Mouse (Mus musculus) embryonic fibroblast, embryonic 13.5 days (primary cell): ENCODE data around the gene Lhx4. TPM values are rescaled to one million over a fixed set of nuclear protein-coding genes. Genes with fewer than 3 reads are reported as not detected.
A peak's percentile ranks its signal among the peaks of the same experiment; 100 is the strongest.

Experiments used
- H3K27ac ChIP-seq: 2 replicates; pipeline ENCODE4 v1.5.1; 2012; ENCODE audit warnings: low read length, control low read depth, inconsistent platforms; ENCODE audit not compliant: insufficient read depth
- H3K4me1 ChIP-seq: 2 replicates; pipeline ENCODE4 v1.6.1; 2011; ENCODE audit warnings: low read length; ENCODE audit not compliant: control insufficient read depth, insufficient read depth
- H3K4me3 ChIP-seq: 2 replicates; pipeline ENCODE4 v1.5.1; 2011; ENCODE audit warnings: mild to moderate bottlenecking, control low read depth, low read length; ENCODE audit not compliant: insufficient read depth
- CTCF ChIP-seq: IDR thresholded peaks from 2 replicates; pipeline ENCODE4 v1.5.1; 2011; ENCODE audit warnings: mild to moderate bottlenecking, control low read depth, low read length, moderate library complexity, borderline replicate concordance; ENCODE audit not compliant: insufficient read depth
- POLR2A ChIP-seq: IDR thresholded peaks from 2 replicates; pipeline ENCODE4 v1.6.1; 2011; ENCODE audit warnings: low read depth, mild to moderate bottlenecking, control low read depth, low read length, moderate library complexity
- polyA plus RNA-seq: library from polyadenylated mRNA; stranded (reverse); fragments of >200 nt; gene quantifications from 2 replicates; pipeline ENCODE4 v1.2.4, GENCODE M21; 2011; ENCODE audit warnings: low read depth; ENCODE audit not compliant: missing spikeins, insufficient read length

Gene Lhx4
- polyA plus RNA-seq, 1 experiment = not detected

DNA sequence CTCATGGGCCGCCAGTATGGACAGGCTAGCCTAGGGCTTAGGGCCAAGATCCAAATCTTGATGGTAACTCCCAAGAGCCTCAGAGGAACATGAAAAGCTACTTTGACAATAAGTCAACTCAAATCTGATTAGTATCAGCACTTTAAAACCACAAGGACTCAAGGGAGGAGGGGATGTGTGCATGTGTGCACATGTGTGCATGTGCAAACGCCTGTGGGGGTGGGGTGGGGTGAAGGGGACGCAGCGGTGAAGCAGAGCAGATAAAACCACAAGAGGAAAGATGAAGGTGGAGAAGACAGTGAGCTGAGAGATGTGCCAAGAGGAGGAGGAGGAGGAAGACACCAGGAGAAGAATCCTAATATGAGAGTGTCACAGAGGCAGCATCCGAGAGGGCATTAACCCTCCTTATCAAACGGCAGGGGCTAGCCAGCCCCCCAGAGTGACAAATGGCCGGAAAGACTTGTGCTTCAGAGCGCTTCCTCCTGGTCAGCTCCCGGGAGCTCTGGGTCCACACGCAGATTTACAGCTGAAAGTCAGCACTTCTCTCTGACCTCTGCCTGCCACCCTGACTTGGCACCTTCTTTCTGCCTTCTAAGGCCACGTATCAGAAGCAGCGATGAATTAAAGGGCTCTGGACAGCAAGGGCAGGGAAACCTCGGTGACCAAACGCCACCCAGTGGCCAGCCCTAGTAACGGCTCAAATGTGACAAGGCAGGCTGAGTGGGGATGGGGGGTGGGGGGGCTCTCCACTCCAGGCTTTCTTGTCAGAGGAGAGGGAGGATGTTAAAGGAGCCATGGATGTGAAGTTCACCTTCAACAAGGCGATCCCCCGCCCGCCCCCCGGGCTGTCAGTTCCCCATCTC is 33.1 kb upstream of the Lhx4 start:
- Histone ChIP-seq H3K4me1 (no peaks in the 10 kb centered on the region), H3K27ac (no peak overlapping the region), H3K4me3 (no peak overlapping the region)
- no peak for TF ChIP-seq POLR2A
- peak; percentile 71; the same call in 1 of the 2 replicates for TF ChIP-seq CTCF

GRCm38 (mm10) chr1:155782382-155782781 is 30.9 kb upstream of the Lhx4 start:
- TF ChIP-seq CTCF (no peak), POLR2A (no peak)

GRCm38 (mm10) chr1:155777641-155778625 is 26.4 kb upstream of the Lhx4 start:
- TF ChIP-seq CTCF (no peak), POLR2A (no peak)
- Histone ChIP-seq H3K27ac (no peak overlapping the region), H3K4me3 (no peak overlapping the region), H3K4me1 (no peaks in the 10 kb centered on the region)

More at GRCm38 (mm10) chr1:155782382-155782781, 30.9 kb upstream of the Lhx4 start:
- H3K4me3 ChIP-seq = no peak overlapping the region
- no peaks in the 10 kb centered on the region for H3K4me1 ChIP-seq
- no peak overlapping the region for H3K27ac ChIP-seq

DNA sequence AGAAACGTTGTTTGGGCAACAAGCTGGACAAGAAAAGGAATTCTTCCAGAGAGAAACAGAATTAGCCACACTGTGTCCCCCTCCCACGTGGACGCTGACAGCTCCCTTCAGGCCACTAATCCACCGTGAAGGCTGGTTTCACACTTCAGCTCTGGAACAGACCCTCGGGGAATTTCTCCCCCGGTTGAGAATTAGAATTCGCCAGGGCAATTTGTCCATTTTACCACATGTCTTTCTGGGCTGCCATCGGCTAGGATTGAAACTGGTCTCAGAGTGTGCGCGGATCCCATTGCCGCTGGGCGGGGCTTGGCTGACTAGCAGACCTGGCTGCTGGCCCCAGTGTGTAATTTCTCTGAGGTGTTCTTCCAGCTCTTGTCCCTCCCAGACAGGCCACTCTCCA is 7.7 kb upstream of the Lhx4 start:
- Histone ChIP-seq H3K4me3 (no peak overlapping the region), H3K4me1 (no peaks in the 10 kb centered on the region), H3K27ac (no peak overlapping the region)
- TF ChIP-seq CTCF (no peak), POLR2A (no peak)

DNA sequence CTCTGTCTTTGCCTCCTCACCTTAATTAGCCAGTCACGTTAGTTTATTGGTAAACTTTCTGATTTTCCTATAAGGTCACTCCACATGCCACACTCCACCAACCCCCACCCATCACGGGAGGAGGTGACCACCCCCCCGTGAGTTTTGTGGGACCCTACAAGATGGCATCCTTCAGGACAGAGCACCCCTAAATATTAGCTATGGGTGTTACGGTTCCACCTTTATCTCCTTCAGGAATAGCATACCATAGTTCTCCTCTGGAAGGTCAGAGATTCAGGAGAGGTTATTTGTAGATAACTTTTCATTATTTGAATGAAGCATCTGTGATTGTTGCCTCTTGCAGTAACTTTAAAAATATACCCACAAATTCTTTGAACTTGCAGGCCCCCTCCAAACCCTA is 7.2 kb upstream of the Lhx4 start:
- TF ChIP-seq POLR2A (no peak), CTCF (no peak)
- H3K27ac ChIP-seq = no peak overlapping the region
- H3K4me3 ChIP-seq = no peak overlapping the region
- no peaks in the 10 kb centered on the region for H3K4me1 ChIP-seq

DNA sequence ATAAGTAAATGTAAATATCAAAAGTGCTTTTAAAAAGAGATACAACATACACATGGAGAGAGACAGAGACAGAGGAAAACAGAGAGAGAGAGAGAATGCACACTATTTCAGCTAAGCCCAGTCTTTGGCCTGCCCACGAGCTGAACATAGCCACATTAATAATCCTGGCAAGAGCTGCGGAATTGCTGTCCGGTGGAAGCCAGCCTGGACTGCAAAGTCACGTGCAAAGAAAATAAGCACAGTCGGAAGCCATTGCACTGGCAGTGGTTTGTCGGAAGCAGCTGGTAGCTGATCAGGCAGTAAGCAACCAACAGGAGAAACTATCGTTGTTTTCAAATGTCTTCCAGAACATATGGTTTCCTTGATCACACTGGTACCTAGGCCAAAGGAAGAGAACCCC is 6.1 kb upstream of the Lhx4 start:
- TF ChIP-seq CTCF (no peak), POLR2A (no peak)
- no peaks in the 10 kb centered on the region for H3K4me1 ChIP-seq
- no peak overlapping the region for H3K27ac ChIP-seq
- H3K4me3 ChIP-seq = no peak overlapping the region

DNA sequence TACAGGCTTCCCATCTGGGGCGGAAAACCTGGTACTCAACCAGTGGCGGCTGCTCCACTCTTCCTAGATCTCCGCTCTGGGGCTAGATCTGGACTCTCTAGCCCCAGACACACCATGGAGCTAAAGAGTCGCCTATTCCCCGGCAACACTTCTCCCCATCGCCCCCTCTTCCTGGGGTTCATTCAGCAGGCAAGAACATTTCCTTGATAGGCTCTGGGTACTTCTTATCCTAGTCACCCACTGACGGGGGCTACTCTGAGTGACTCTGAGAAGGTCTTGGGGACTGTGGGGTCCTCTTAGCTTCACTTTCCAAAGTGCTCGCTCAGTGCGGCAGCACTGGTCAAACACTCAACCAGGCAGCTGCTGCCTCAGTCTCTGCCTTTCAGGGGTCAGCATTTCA is 1.9 kb upstream of the Lhx4 start:
- no peaks in the 10 kb centered on the region for H3K4me1 ChIP-seq
- H3K27ac ChIP-seq = no peak overlapping the region
- no peak overlapping the region for H3K4me3 ChIP-seq
- TF ChIP-seq CTCF (no peak), POLR2A (no peak)

DNA sequence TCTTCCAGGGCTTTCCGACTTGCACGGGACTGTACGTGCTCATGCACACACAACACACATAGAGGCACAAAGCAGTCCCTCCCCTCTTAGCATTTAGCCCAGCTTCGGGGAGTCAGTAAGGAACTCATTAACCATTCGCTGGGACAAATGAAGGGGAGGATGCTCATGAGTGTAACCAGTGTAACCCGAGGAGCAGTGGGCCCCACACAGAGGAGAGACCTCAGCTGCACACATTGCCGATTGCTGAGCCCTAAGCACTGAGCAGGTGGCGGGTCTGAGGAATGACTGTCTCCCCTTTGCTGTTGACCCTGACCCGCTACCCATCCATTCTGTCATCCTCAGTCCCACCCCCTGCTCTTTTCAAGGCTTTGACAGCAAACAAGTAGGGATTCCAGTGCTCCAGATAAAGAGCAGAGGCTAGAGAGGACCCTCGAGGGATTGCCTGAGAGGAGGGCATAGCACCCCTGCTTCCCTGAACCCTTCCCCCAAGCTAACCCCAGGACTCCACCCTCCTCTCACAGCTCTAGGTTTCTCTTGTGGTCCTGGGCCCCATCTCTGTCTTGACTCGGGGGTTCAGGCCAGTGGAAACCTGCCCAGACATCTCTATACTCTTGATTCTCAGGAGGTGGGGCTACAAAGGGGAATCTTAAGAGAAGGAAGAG is 836 bp downstream of the Lhx4 start:
- no peak for TF ChIP-seq POLR2A
- no peak for TF ChIP-seq CTCF
- no peak overlapping the region for H3K27ac ChIP-seq
- no peak overlapping the region for H3K4me3 ChIP-seq

GRCm38 (mm10) chr1:155747911-155748310 is 3.6 kb downstream of the Lhx4 start:
- H3K4me3 ChIP-seq = no peak overlapping the region
- no peaks in the 10 kb centered on the region for H3K4me1 ChIP-seq
- no peak overlapping the region for H3K27ac ChIP-seq
- TF ChIP-seq POLR2A = no peak
- TF ChIP-seq CTCF = no peak

More for the DNA sequence above, 836 bp downstream of the Lhx4 start:
- H3K4me1 ChIP-seq = no peaks in the 10 kb centered on the region
